Mouse (Mus musculus) limb, embryonic 15.5 days (tissue): ENCODE data around the gene Papola. TPM values are rescaled to one million over a fixed set of nuclear protein-coding genes. Genes with fewer than 3 reads are reported as not detected.

Source experiments
- ATAC-seq: fragments of 200-750 bp; cut with Nextera tagmentation; 2 replicates; pipeline ENCODE4 v1.8.0; 2017; ENCODE audit warnings: low read depth, moderate TSS enrichment; ENCODE audit not compliant: insufficient number of reproducible peaks, low FRiP score, low TSS enrichment
- H3K27ac ChIP-seq: fragments of 300-500 bp; sonication (generic); 2 replicates; pipeline ENCODE4 v1.5.1; 2015; ENCODE audit warnings: moderate library complexity, mild to moderate bottlenecking, inconsistent platforms
- H3K27me3 ChIP-seq: fragments of 300-500 bp; sonication (generic); 2 replicates; pipeline ENCODE4 v1.6.1; 2015; ENCODE audit warnings: inconsistent platforms
- H3K36me3 ChIP-seq: fragments of 300-500 bp; sonication (generic); 2 replicates; pipeline ENCODE4 v1.6.1; 2015; ENCODE audit warnings: inconsistent platforms
- H3K4me1 ChIP-seq: fragments of 300-500 bp; sonication (generic); 2 replicates; pipeline ENCODE4 v1.6.1; 2015; ENCODE audit warnings: inconsistent platforms
- H3K4me2 ChIP-seq: fragments of 300-500 bp; sonication (generic); 2 replicates; pipeline ENCODE4 v1.6.1; 2015; ENCODE audit warnings: mild to moderate bottlenecking, inconsistent platforms
- H3K4me3 ChIP-seq: fragments of 300-500 bp; sonication (generic); 2 replicates; pipeline ENCODE4 v1.5.1; 2015; ENCODE audit warnings: mild to moderate bottlenecking, inconsistent platforms
- H3K9ac ChIP-seq: fragments of 300-500 bp; sonication (generic); 2 replicates; pipeline ENCODE4 v1.6.1; 2015; ENCODE audit warnings: inconsistent platforms
- H3K9me3 ChIP-seq: fragments of 300-500 bp; sonication (generic); 2 replicates; pipeline ENCODE4 v1.6.1; 2016; ENCODE audit warnings: inconsistent platforms
- WGBS: fragments of 180-500 bp; shearing (Covaris S2); methylation state at CpG from one replicate; pipeline ENCODE4 v1.1.7; 2015; 5-methylcytosine and 5-hydroxymethylcytosine counted together
- microRNA-seq: library from miRNA; unstranded; fragments of <30 nt; microRNA quantifications from one replicate; pipeline ENCODE4, GENCODE M21; 2016
- polyA plus RNA-seq: library from polyadenylated mRNA; unstranded; fragments of >200 nt; fragmentation: Nextera tagmentation; extraction: Ambion mirVana; gene quantifications from 2 replicates; pipeline ENCODE4 v1.2.1, GENCODE M21; 2015

Gene Papola
- polyA plus RNA-seq, 1 experiment from 2014 or later = 185 TPM

DNA sequence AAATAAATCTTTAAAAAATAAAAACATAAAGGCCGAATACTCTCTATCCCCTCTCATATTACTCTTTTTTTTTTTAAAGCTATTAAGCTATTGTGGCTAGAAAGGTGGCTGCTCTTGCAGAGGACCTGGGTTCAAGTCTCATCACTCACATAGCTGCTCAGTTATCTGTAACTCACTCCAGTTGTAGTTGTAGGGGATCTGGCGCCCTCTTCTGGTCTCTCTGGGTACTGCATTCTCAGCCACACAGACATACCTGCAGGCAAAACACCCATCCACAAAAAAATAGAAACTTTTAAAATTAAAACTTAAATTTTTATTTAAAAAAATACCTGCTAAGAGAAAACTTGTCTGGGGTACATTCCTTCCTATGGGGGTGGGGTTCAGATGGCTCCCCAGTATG lies 88.8 kb downstream of the Papola start:
- no peaks in the 10 kb centered on the region for H3K9me3 ChIP-seq
- no peak overlapping the region for H3K27ac ChIP-seq
- H3K4me2 ChIP-seq = no peak overlapping the region
- no peak overlapping the region for H3K4me3 ChIP-seq
- no peaks in the 10 kb centered on the region for H3K36me3 ChIP-seq
- no peak overlapping the region for H3K9ac ChIP-seq
- peaks cover 12% of the 10 kb centered on the region; the same call in 1 of the 2 replicates for H3K4me1 ChIP-seq
- 45% methylated on average over 2 of the region's 2 CpGs for WGBS
- no peak for ATAC-seq
- H3K27me3 ChIP-seq = peaks cover 10% of the 10 kb centered on the region; the same call in 1 of the 2 replicates

DNA sequence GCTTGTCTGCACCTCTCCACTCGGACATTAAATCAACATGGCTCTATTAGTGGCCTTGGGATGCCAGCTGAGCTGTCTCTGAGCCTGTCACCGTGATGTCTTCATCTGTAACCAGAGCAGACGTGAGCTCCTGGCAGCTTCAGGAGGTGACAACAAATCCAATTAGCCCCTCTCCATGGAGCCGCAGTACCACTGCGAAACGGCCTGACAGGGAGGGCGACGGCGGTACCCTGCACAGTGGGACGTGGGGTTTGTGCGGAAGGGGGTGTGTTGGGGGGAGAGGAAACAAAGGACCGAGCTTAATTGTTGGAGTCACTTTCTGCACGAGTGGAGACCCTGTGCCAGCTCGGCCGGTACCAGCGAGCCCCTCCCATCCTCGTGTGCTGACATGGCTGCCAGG lies 90.6 kb downstream of the Papola start:
- Histone ChIP-seq H3K9ac (no peak overlapping the region), H3K27me3 (peaks cover 9% of the 10 kb centered on the region; the same call in 1 of the 2 replicates), H3K4me3 (no peak overlapping the region), H3K9me3 (no peaks in the 10 kb centered on the region), H3K4me2 (no peak overlapping the region), H3K36me3 (no peaks in the 10 kb centered on the region), H3K27ac (no peak overlapping the region), H3K4me1 (0 out of 2 replicates have a peak, but pooled peaks cover 5% of the 10 kb centered on the region)
- ATAC-seq = no peak
- WGBS = 27% methylated on average over 17 of the region's 17 CpGs

DNA sequence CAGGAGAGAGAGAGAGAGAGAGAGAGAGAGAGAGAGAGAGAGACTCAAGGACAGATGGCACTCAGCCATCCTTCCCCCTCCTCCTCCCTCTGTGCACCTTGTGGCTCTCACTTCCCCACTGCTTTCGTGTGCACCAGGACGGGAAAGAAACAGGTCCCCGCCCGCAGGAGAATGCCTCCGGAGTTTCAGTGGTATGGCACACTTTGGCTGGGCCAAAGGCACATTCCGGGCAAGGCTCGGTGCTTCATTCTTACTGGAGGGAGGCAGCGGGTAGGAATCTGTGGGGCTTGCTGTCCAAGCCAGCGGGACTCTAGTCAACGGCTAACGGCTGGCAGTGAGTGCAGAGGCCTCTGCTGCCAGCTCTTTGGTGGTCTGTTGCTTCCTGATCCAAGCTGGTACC lies 92.0 kb downstream of the Papola start:
- H3K4me3 ChIP-seq = no peak overlapping the region
- no peaks in the 10 kb centered on the region for H3K9me3 ChIP-seq
- no peak overlapping the region for H3K27ac ChIP-seq
- H3K4me2 ChIP-seq = no peak overlapping the region
- no peak for ATAC-seq
- 52% methylated on average over 11 of the region's 11 CpGs for WGBS
- H3K4me1 ChIP-seq = 0 out of 2 replicates have a peak, but pooled peaks cover 5% of the 10 kb centered on the region
- H3K9ac ChIP-seq = no peak overlapping the region
- H3K27me3 ChIP-seq = peaks cover 4% of the 10 kb centered on the region; the same call in 1 of the 2 replicates
- H3K36me3 ChIP-seq = no peaks in the 10 kb centered on the region

GRCm38 (mm10) chr12:105876931-105877330 lies 92.4 kb downstream of the Papola start:
- 83% methylated on average over 13 of the region's 13 CpGs for WGBS
- no peak overlapping the region for H3K27ac ChIP-seq

DNA sequence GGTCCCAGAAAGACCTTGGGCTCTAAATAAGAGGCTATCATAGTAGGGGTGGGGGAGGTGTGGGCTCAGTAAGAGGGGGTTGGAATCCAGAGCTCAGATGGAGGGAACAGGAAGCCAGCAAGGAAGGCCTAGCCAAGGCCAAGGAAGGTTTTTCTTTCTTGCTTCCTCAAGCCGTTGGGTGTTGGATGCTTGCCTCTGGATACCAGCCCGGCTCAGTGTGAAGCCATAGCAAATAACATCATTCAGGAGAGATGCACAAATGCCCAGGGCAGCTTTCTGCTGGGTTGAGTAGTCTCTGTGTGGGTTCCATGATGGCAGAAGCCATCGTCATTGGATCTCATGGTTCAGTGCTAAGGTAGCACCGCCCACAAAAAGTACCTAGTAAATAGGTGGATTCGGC lies 94.3 kb downstream of the Papola start:
- Histone ChIP-seq H3K9me3 (no peaks in the 10 kb centered on the region), H3K27me3 (peaks cover 7% of the 10 kb centered on the region; the same call in 1 of the 2 replicates), H3K36me3 (no peaks in the 10 kb centered on the region), H3K4me1 (0 out of 2 replicates have a peak, but pooled peaks cover 5% of the 10 kb centered on the region), H3K4me3 (no peak overlapping the region), H3K9ac (no peak overlapping the region), H3K4me2 (no peak overlapping the region), H3K27ac (no peak overlapping the region)
- ATAC-seq = no peak
- whole genome bisulfite sequencing = 86% methylated on average over 5 of the region's 5 CpGs

More at GRCm38 (mm10) chr12:105876931-105877330, 92.4 kb downstream of the Papola start:
- Histone ChIP-seq H3K9me3 (no peaks in the 10 kb centered on the region), H3K4me3 (no peak overlapping the region), H3K4me2 (no peak overlapping the region), H3K27me3 (peaks cover 4% of the 10 kb centered on the region; the same call in 1 of the 2 replicates), H3K36me3 (no peaks in the 10 kb centered on the region), H3K9ac (no peak overlapping the region), H3K4me1 (0 out of 2 replicates have a peak, but pooled peaks cover 5% of the 10 kb centered on the region)
- no peak for ATAC-seq

DNA sequence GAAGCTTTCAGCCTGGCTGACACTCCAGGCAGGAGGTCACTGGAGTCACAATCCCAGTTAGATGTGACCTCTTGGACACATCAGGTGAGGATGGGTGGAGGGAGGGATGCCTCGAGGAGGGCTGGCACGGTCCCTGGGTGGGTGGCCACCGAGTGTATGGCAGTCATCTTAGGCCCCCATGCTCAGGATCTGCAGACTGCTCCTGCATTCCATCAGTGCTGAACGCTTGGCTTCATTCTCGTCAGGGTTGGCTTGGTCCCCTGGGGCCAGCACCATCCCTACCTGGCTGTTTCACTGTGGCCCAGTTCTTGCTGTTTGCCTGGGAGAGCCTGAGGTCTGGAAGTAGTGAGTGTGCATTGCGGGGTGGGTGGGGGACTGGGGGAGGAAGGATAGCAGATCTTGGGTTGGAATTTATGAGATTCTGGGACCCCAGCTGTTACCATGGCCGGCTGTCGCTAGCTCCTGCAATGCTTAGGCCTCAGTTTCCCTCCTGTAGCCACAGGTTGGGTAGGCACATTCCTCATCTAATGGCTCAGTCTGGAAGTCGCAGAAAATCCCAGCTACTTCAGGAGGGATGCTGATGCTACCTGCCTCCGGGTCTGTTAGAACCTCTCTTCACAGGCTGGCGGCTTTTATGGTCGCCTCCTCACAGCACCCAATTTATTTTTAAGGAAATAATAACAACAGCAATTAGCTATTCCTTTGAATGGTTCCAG lies 99.5 kb downstream of the Papola start:
- Histone ChIP-seq H3K36me3 (no peaks in the 10 kb centered on the region), H3K4me2 (no peak overlapping the region), H3K9ac (no peak overlapping the region), H3K27me3 (peaks cover 12% of the 10 kb centered on the region; the same call in 1 of the 2 replicates), H3K27ac (no peak overlapping the region), H3K4me3 (no peak overlapping the region), H3K4me1 (0 out of 2 replicates have a peak, but pooled peaks cover 2% of the 10 kb centered on the region), H3K9me3 (no peaks in the 10 kb centered on the region)
- WGBS = 51% methylated on average over 12 of the region's 12 CpGs
- peak; percentile 54; the same call in 1 of the 2 replicates for ATAC-seq

DNA sequence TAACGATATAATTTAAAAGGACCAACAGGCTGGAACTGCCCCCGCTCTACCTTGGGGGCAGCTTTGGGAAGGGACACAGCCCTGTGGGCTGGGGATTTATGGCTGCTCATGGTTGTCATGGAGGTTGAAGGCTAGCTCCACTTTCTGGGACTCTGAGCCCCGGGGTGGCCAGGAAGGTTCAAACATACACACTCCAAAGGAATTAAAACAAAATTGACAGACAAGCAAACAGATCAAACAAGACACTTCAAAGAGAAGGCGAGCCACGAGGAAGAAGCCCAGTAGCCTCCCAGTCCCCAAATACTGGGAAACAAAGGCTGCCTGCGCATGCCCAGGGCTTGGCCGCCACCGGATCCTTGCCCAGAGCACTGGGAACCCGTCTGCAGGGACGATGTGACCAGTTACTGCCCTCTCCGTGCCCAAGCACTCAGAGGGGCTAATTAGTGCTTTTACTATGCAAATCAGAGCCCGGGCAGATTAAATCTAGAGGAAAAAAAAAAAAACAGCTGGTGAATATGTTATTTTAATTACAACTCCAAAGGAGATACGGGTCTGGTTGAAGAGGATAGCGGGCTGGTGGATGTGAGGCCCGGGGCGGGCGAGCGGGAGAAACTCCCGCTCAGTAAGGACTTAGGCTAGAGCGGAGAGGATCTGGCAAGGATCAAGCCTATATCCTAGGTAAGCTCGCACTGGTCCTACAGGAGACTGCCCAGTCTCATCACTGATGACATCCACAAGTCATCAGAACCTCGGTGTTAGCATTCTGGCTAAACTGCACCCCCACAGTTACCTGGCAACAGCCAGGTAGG lies 100.2 kb downstream of the Papola start:
- H3K9ac ChIP-seq = no peak overlapping the region
- ATAC-seq = no peak
- H3K36me3 ChIP-seq = no peaks in the 10 kb centered on the region
- 31% methylated on average over 22 of the region's 22 CpGs for WGBS
- no peak overlapping the region for H3K27ac ChIP-seq
- H3K9me3 ChIP-seq = no peaks in the 10 kb centered on the region
- H3K27me3 ChIP-seq = peaks cover 12% of the 10 kb centered on the region; the same call in 1 of the 2 replicates
- H3K4me3 ChIP-seq = no peak overlapping the region
- no peak overlapping the region for H3K4me2 ChIP-seq
- 0 out of 2 replicates have a peak, but pooled peaks cover 2% of the 10 kb centered on the region for H3K4me1 ChIP-seq

Small RNA genes lying within 50 kb of the gene (microRNA-seq; reads per million reads assigned to microRNA genes)
- not detected for gene Gm22120

Other genes with a start within 250 kb of the Papola start
- 3.8 and 4.6 TPM in 2 replicates for gene Bdkrb2, start 221.5 kb upstream of the Papola start, polyA plus RNA-seq
- 0.35 TPM in 1 of 2 replicates, not detected in the other for gene Bdkrb1, start 181.6 kb upstream of the Papola start, polyA plus RNA-seq
- 32.3 and 34.0 TPM in 2 replicates for gene Gskip, start 99.9 kb upstream of the Papola start, polyA plus RNA-seq
- gene Atg2b, start 99.5 kb upstream of the Papola start, polyA plus RNA-seq = 12.9 and 13.6 TPM in 2 replicates
- 0.07 and 0.09 TPM in 2 replicates for gene Ak7, start 78.7 kb upstream of the Papola start, polyA plus RNA-seq
- 49.1 and 51.8 TPM in 2 replicates for gene Vrk1, start 225.5 kb downstream of the Papola start, polyA plus RNA-seq